Mouse (Mus musculus): ENCODE data around the gene Cptp. TPM values are rescaled to one million over a fixed set of nuclear protein-coding genes. Genes with fewer than 3 reads are reported as not detected.

Cptp gene
- polyA plus RNA-seq, 1 experiment from 2014 or later, result 14.7 TPM

- ATAC-seq (ENCODE audit: insufficient read depth, low FRiP score, low read depth), result no peak
- Histone ChIP-seq H3K9me3 (no peaks in the 10 kb centered on the region), H3K36me3 (peaks cover 8% of the 10 kb centered on the region), H3K4me2 (no peak overlapping the region), H3K4me3 (replicated peaks) (no peak overlapping the region), H3K27me3 (replicated peaks) (no peaks in the 10 kb centered on the region), H3K4me1 (peaks cover 26% of the 10 kb centered on the region), H3K9ac (no peak overlapping the region), H3K27ac (no peak overlapping the region)
- 83% methylated on average over 3 of the region's 3 CpGs for WGBS
Measured at GRCm38 (mm10) chr4:155849792-155850451, 19.3 kb downstream of the Cptp start.

- WGBS, result 76% methylated on average over 2 of the region's 2 CpGs
- no peak overlapping the region for H3K4me2 ChIP-seq
Measured at GRCm38 (mm10) chr4:155849391-155849790, 19.8 kb downstream of the Cptp start.

GRCm38 (mm10) chr4:155848434-155849095, 20.7 kb downstream of the Cptp start:
- H3K4me1 ChIP-seq, result peaks cover 26% of the 10 kb centered on the region
- 65% methylated on average over 7 of the region's 7 CpGs for WGBS
- H3K36me3 ChIP-seq, result no peaks in the 10 kb centered on the region
- no peaks in the 10 kb centered on the region for H3K27me3 ChIP-seq (replicated peaks)
- peak overlapping the region; percentile 66 for H3K4me3 ChIP-seq (replicated peaks)
- H3K27ac ChIP-seq, result no peak overlapping the region
- H3K4me2 ChIP-seq, result peak overlapping the region; percentile 95
- no peak for ATAC-seq (ENCODE audit: insufficient read depth, low FRiP score, low read depth)
- peak overlapping the region; percentile 86; the same call in 1 of the 2 replicates for H3K9ac ChIP-seq
- H3K9me3 ChIP-seq, result no peaks in the 10 kb centered on the region

More at GRCm38 (mm10) chr4:155849391-155849790, 19.8 kb downstream of the Cptp start:
- peaks cover 26% of the 10 kb centered on the region for H3K4me1 ChIP-seq
- H3K36me3 ChIP-seq, result peaks cover 3% of the 10 kb centered on the region; the same call in 1 of the 2 replicates
- no peaks in the 10 kb centered on the region for H3K9me3 ChIP-seq
- no peak overlapping the region for H3K9ac ChIP-seq
- H3K27ac ChIP-seq, result no peak overlapping the region
- no peak for ATAC-seq (ENCODE audit: insufficient read depth, low FRiP score, low read depth)
- H3K4me3 ChIP-seq (replicated peaks), result no peak overlapping the region
- H3K27me3 ChIP-seq (replicated peaks), result no peaks in the 10 kb centered on the region

GRCm38 (mm10) chr4:155847591-155848352, 21.5 kb downstream of the Cptp start:
- Histone ChIP-seq H3K4me1 (peaks cover 26% of the 10 kb centered on the region), H3K4me2 (peak overlapping the region; percentile 95), H3K9me3 (no peaks in the 10 kb centered on the region), H3K27ac (peak overlapping the region; percentile 59; the same call in 1 of the 2 replicates), H3K27me3 (replicated peaks) (no peaks in the 10 kb centered on the region), H3K9ac (peak overlapping the region; percentile 86), H3K4me3 (replicated peaks) (peak overlapping the region; percentile 66), H3K36me3 (no peaks in the 10 kb centered on the region)
- ATAC-seq (ENCODE audit: insufficient read depth, low FRiP score, low read depth), result peak; percentile 23
- WGBS, result under 1% methylated on average over 68 of the region's 69 CpGs

- peak; percentile 91 for ATAC-seq (ENCODE audit: insufficient read depth, low FRiP score, low read depth)
- Histone ChIP-seq H3K27me3 (replicated peaks) (no peaks in the 10 kb centered on the region), H3K27ac (peak within 1 kb of the TSS; percentile 77), H3K9me3 (no peaks in the 10 kb centered on the region), H3K36me3 (0 out of 2 replicates have a peak, but pooled peaks cover 3% of the 10 kb centered on the region), H3K4me2 (peak within 1 kb of the TSS; percentile 95), H3K4me1 (peaks cover 26% of the 10 kb centered on the region), H3K9ac (peak within 1 kb of the TSS; percentile 86), H3K4me3 (replicated peaks) (peak within 1 kb of the TSS; percentile 66)
- 3% methylated on average over 56 of the region's 65 CpGs for WGBS
Measured at GRCm38 (mm10) chr4:155846871-155847578, 22.2 kb downstream of the Cptp start, which contains the start of gene Dvl1. Gene Dvl1 (plus strand): TSS chr4:155847402.

GRCm38 (mm10) chr4:155843231-155843630, 26.0 kb downstream of the Cptp start:
- no peaks in the 10 kb centered on the region for H3K27me3 ChIP-seq (replicated peaks)
- H3K9ac ChIP-seq, result no peak overlapping the region
- no peak overlapping the region for H3K4me3 ChIP-seq (replicated peaks)
- 0 out of 2 replicates have a peak, but pooled peaks cover 3% of the 10 kb centered on the region for H3K36me3 ChIP-seq
- ATAC-seq (ENCODE audit: insufficient read depth, low FRiP score, low read depth), result no peak
- no peaks in the 10 kb centered on the region for H3K9me3 ChIP-seq
- 95% methylated on average over 5 of the region's 5 CpGs for WGBS
- peaks cover 41% of the 10 kb centered on the region for H3K4me1 ChIP-seq
- no peak overlapping the region for H3K27ac ChIP-seq
- no peak overlapping the region for H3K4me2 ChIP-seq

GRCm38 (mm10) chr4:155841651-155842270, 27.5 kb downstream of the Cptp start:
- Histone ChIP-seq H3K9ac (no peak overlapping the region), H3K4me2 (peak overlapping the region; percentile 88), H3K27ac (no peak overlapping the region), H3K36me3 (0 out of 2 replicates have a peak, but pooled peaks cover 3% of the 10 kb centered on the region), H3K4me3 (replicated peaks) (peak overlapping the region; percentile 54), H3K4me1 (peaks cover 45% of the 10 kb centered on the region), H3K27me3 (replicated peaks) (no peaks in the 10 kb centered on the region), H3K9me3 (no peaks in the 10 kb centered on the region)
- no peak for ATAC-seq (ENCODE audit: insufficient read depth, low FRiP score, low read depth)
- 42% methylated on average over 38 of the region's 38 CpGs for WGBS

DNA sequence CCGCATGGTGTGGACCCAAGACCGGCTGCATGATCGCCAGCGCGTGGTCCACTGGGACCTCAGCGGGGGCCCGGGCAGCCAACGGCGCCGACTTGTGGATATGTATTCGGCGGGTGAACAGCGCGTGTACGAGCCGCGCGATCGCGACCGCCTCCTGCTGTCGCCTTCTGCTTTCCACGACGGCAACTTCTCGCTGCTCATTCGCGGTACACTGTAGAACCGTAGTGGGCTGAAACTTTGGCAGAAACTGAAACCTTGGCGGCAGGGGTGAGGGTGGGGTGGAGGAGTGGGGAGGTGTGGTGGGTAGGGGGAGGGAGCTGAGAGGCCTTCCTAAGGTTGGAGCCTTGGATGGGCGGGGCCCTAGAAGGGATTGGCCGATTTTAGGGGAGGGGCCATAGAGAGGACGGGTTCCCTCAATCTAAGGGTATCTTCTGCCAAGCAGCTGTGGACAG, 28.2 kb downstream of the Cptp start:
- 0 out of 2 replicates have a peak, but pooled peaks cover 3% of the 10 kb centered on the region for H3K36me3 ChIP-seq
- no peaks in the 10 kb centered on the region for H3K9me3 ChIP-seq
- peak overlapping the region; percentile 54 for H3K4me3 ChIP-seq (replicated peaks)
- no peaks in the 10 kb centered on the region for H3K27me3 ChIP-seq (replicated peaks)
- peak; percentile 68 for ATAC-seq (ENCODE audit: insufficient read depth, low FRiP score, low read depth)
- peak overlapping the region; percentile 42 for H3K9ac ChIP-seq
- peaks cover 40% of the 10 kb centered on the region for H3K4me1 ChIP-seq
- WGBS, result under 1% methylated on average over 32 of the region's 32 CpGs
- peak overlapping the region; percentile 88 for H3K4me2 ChIP-seq
- H3K27ac ChIP-seq, result peak overlapping the region; percentile 96; the same call in 1 of the 2 replicates

- Histone ChIP-seq H3K36me3 (0 out of 2 replicates have a peak, but pooled peaks cover 3% of the 10 kb centered on the region), H3K9ac (peak overlapping the region; percentile 42), H3K9me3 (no peaks in the 10 kb centered on the region), H3K4me1 (peaks cover 40% of the 10 kb centered on the region), H3K27me3 (replicated peaks) (no peaks in the 10 kb centered on the region), H3K4me3 (replicated peaks) (peak overlapping the region; percentile 54), H3K27ac (peak overlapping the region; percentile 96), H3K4me2 (peak overlapping the region; percentile 88)
- 9% methylated on average over 8 of the region's 8 CpGs for WGBS
- no peak for ATAC-seq (ENCODE audit: insufficient read depth, low FRiP score, low read depth)
Measured at GRCm38 (mm10) chr4:155840076-155841002, 28.9 kb downstream of the Cptp start.

DNA sequence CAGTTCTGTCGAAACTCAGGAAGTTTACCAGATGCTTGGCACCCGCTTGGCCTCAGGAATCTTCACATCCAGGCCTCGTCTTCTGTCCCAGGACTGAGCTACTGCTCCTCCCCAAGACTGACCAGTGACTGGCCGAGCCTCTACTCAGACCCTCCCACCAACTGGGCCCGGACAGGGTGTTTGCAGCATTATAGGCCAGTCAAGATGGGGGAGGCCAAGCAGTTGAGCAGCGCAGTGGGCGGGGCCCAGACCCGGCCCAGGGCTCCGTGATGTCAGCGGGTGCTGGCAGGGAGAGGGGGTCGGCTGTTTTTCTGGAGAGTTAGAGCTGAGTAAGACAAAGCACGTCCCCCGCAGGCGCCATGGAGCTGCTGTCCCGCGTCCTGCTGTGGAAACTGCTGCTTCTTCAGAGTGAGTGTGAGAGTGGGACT, 29.7 kb downstream of the Cptp start, which contains the start of gene Mxra8:
Gene Mxra8, plus strand, starts transcription at position 198 of the 428 bp plus-strand sequence.
- H3K4me1 ChIP-seq, result peaks cover 40% of the 10 kb centered on the region
- ATAC-seq (ENCODE audit: insufficient read depth, low FRiP score, low read depth), result peak; percentile 85
- H3K4me3 ChIP-seq (replicated peaks), result peak within 1 kb of the TSS; percentile 54
- H3K4me2 ChIP-seq, result peak within 1 kb of the TSS; percentile 88
- peak within 1 kb of the TSS; percentile 42 for H3K9ac ChIP-seq
- H3K36me3 ChIP-seq, result 0 out of 2 replicates have a peak, but pooled peaks cover 3% of the 10 kb centered on the region
- H3K27me3 ChIP-seq (replicated peaks), result no peaks in the 10 kb centered on the region
- no peaks in the 10 kb centered on the region for H3K9me3 ChIP-seq
- 4% methylated on average over 16 of the region's 16 CpGs for WGBS
- H3K27ac ChIP-seq, result peak within 1 kb of the TSS; percentile 96
